Mouse (Mus musculus) adrenal gland, postnatal 14 days (tissue): ENCODE data around the gene Ipo7. TPM values are rescaled to one million over a fixed set of nuclear protein-coding genes. Genes with fewer than 3 reads are reported as not detected.
"Not testable (repeated sequence)": the region's sequence is repeated elsewhere in the genome, so short reads cannot be mapped to it uniquely, and the experiment has no call there.

Experiments used
- DNase-seq: peaks from one replicate; pipeline ENCODE4 v3.0.0; 2021; ENCODE audit warnings: mixed read lengths
- long read RNA-seq, 2 experiments: library from polyadenylated mRNA; stranded (forward); transcript quantifications; one replicate each; pipeline ENCODE4 v2.0.0; 2021
- total RNA-seq: library from RNA; stranded (reverse); gene quantifications from 2 replicates; pipeline ENCODE4 v1.2.3, GENCODE M21; 2021

Ipo7 gene
- total RNA-seq: 95.0 and 96.7 TPM in 2 replicates
- long read RNA-seq, experiment 1, partial matches to known transcripts: 3 of 8 reads
- long read RNA-seq, experiment 1, other reads (novel, unspliced or antisense): 5 of 8 reads
- long read RNA-seq, experiment 2, full-length matches to known transcripts: 1 of 10 reads
- long read RNA-seq, experiment 2, partial matches to known transcripts: 7 of 10 reads
- long read RNA-seq, experiment 2, other reads (novel, unspliced or antisense): 2 of 10 reads

GRCm38 (mm10) chr7:110018117-110018630 is at the start of gene Ipo7:
Gene Ipo7, plus strand, starts transcription at chr7:110018274.
- DNase-seq: peak; percentile 96

- DNase-seq: peak; percentile 60
These were observed 49.1 kb upstream of the Ipo7 start for GRCm38 (mm10) chr7:109968924-109969450.

GRCm38 (mm10) chr7:109969542-109969941 is 48.5 kb upstream of the Ipo7 start:
- no peak for DNase-seq

GRCm38 (mm10) chr7:109975966-109976715 is 41.9 kb upstream of the Ipo7 start:
- DNase-seq: no peak

GRCm38 (mm10) chr7:109977131-109977530 is 40.9 kb upstream of the Ipo7 start:
- peak; percentile 37 for DNase-seq

DNA sequence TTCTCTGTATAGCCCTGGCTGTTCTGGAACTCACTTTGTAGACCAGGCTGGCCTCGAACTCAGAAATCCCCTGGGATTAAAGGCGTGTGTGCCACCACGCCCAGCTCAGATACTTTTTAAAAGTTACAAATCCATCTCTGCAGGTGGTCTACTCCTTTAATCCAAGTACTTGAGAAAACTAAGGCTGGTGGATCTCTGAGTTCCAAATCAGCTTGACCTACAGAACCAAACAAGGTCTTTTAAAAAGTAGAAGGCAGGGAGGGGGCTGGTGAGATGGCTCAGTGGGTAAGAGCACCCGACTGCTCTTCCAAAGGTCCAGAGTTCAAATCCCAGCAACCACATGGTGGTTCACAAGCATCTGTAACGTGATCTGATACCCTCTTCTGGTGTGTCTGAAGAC is 33.5 kb upstream of the Ipo7 start:
- DNase-seq: not testable (repeated sequence)

GRCm38 (mm10) chr7:109985661-109986132 is 32.4 kb upstream of the Ipo7 start:
- no peak for DNase-seq

- DNase-seq: peak; percentile 100
These were observed 31.9 kb upstream of the Ipo7 start for GRCm38 (mm10) chr7:109986133-109986669.

- DNase-seq: peak; percentile 22
These were observed 31.3 kb upstream of the Ipo7 start, which contains the start of gene Tmem41b for GRCm38 (mm10) chr7:109986775-109987174. Gene Tmem41b, minus strand, starts transcription at chr7:109986929.

DNA sequence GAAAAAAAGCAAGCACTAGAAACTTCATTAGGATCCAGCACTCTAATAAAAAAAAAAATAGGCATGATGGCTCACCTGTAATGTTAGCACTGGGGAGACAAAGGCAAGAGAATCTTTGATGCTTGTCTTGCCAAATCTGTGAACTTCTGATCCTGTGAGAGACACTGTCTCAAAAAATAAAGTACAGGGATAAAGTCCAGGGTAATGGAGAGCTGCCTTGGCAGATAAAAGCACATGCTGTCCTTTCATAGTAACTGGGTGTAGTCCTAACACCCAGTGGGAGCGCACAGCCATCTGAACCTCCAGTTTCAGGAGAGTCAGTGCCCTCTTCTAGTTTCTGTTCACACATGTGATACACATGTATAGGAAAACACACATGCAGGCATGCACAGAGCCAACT is 26.8 kb upstream of the Ipo7 start:
- DNase-seq: no peak

- DNase-seq: peak; percentile 81
These were observed 24.7 kb upstream of the Ipo7 start for GRCm38 (mm10) chr7:109993157-109993959.

- no peak for DNase-seq
These were observed 19.7 kb upstream of the Ipo7 start for GRCm38 (mm10) chr7:109998388-109998787.

- no peak for DNase-seq
These were observed 16.0 kb upstream of the Ipo7 start for GRCm38 (mm10) chr7:110002092-110002491.

DNA sequence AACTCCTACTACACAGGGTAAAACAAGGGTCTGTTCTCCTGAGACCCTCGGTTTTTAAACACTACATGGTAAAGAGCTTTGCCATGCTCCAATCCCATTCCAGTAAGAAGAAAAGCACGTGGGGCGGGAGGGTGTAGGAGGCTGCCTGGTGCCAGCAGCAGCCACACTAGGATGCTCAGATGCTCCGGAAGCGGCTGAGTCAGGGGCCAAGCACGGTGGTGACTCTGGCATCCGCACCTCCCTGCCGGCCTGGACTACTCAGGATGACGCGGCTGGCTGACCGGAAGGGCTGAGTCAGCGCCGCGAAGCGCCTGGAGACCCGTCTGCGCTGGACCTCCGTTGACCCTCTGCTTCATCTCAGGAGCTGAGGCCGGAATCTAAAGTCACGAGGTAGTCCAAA is 15.1 kb upstream of the Ipo7 start:
- peak; percentile 83 for DNase-seq

- DNase-seq: no peak
These were observed 12.1 kb upstream of the Ipo7 start for GRCm38 (mm10) chr7:110005976-110006375.

DNA sequence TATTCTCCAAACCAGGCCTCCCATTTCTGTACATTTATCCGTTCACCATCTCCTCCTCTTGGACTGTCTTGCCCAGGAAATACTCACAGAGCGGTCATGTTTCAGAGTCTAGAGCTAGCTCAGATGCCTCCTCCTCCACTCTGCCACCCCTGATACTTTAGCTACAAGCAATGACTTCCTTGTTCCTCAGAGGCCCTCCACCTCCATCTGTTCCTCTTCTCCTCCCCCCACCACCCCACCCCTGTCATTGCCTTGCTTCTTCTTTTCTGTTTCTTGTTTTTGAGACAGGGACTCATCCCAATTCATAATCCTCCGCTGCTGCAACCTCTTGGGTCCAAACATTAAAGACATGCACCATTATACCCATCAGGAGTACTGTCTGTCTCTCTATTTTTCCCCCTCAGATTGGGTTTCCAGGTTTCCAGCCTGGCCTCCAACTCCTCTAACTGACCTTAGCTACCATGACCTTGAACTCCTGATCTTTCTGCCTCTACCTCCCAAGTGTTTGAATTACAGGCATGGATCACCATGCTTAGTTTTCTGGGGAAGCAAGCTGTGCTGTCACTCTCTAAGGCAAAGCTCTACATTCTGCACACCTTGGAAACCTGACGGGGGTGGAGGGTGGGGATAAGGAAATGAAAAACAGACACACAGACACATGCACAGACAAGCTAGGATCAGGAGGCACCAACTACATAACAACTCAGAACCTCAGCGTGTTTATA is 11.4 kb upstream of the Ipo7 start:
- DNase-seq: no peak

DNA sequence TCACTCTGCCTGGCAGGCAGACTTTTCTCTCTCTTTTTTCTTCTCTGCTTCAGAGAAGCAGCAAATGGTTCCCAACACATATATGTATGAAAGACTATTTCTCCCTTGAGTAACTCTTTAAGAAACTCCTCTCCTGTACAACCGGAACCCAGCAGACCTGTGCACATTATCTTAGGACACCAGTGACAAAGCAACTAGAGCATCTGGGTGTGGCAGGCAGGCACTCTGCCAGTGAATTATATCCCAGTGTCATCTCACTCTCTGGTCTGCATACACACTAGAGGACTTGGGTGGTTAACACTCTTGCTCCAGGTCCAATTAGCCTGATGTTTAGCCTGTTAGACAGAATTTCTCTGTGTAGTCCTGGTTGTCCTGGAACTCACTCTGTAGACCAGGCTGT is 9.6 kb upstream of the Ipo7 start:
- no peak for DNase-seq

DNA sequence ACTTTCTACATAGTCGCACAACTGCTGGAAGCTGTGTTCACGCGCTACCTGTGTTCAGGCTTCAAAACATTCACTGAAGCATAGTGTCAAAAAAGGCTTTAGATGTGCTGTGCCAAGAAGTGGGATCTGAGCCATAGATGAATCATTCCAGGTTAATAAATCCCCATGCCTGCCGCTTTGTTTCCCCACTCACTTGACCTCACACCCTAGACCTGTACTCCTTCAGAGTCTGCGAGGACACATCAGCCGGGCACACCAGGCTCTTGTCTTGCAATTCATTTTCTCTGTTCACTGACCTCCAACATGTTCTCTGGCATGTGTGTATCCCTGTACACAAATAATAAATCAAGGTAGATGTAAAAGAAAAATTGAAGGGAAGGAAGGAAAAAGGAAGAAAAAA is 9.0 kb upstream of the Ipo7 start:
- DNase-seq: peak; percentile 31

DNA sequence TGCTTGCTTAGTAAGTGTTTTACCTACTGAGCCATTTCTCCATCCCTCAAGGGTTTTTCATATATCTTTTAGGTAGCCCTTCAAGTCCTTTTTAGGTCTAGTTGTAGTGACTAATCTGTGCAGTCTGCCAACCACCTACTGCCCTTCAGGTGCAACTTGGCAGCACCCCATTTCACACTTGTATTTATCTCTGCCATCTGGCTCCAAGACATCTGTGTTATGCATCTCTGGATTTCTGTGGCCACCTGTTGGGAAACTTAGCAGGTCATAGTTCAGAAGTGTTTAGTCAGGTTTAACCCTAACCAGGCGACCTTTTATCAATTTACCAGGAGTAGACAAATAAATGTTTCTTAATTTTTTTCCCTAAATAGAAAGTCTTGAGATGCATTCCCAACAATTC is 6.7 kb upstream of the Ipo7 start:
- no peak for DNase-seq

DNA sequence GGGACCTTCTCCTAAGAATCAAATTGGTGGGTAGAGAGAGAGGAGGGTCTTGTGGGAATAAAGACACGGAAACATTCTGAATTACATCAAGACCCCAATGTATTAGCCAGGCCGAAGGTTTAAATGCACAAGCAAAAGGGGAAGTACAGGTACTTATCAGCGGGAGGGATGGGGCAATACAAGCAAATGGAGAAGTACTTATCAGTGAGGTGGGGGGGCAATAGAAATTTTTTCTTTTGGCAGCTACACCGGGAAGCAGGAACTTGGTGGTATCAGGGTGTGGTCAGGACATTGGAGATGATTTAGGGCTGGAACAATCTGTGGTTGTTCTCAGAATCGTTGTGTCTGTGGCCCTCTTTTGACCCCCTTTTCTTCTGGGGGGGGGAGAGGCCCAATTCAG is 3.8 kb upstream of the Ipo7 start:
- DNase-seq: no peak
